Mouse (Mus musculus): ENCODE measurements at regions not wholly inside any gene's neighbourhood (a gene's known extent, or its start where the extent isn't known, plus 50 kb on each side); places are given as distances from the start of the nearest gene placed in this dataset.

DNA sequence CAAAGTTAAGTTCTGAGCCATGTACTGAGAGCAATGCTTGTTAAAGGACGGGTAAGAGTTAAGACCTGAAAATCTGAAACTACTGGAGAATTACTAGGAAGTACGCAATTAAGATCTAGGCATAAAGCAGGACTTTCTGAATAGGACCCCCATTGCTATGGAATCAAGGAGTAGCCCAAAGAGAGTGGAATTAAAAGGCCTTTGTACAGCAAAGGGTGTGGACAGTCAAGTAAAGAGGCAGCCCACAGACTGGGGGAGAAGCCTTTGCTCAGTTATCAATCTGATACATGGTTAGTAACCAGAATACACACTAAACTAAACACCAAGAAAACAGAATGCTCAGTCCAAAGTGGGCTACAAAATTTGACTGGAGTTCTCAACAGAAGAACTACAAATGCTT lies 104.2 kb upstream of the Serp2 start:
- TF ChIP-seq POLR2A (IDR thresholded peaks at IDR 0.05; ENCODE audit: extremely low read depth, insufficient read depth, low read length) (no peak), CTCF (IDR thresholded peaks at IDR 0.05; ENCODE audit: extremely low read depth, insufficient read depth, low read length) (no peak)
